Mouse (Mus musculus) cerebellum, adult 2 months (tissue): ENCODE results near the gene Nup98. TPM values are rescaled to one million over a fixed set of nuclear protein-coding genes. Genes with fewer than 3 reads are reported as not detected.

Experiments used
- DNase-seq, 2 experiments: peaks; one replicate each; pipeline ENCODE4 v3.0.0; 2021
- H3K27ac ChIP-seq: fragments of 200-500 bp; 2 replicates; pipeline ENCODE4 v1.5.1; 2012; ENCODE audit warnings: low read length, control low read depth, inconsistent platforms; ENCODE audit not compliant: insufficient read depth
- H3K27me3 ChIP-seq: fragments of 200-500 bp; 2 replicates; pipeline ENCODE4 v1.6.1; 2012; ENCODE audit warnings: inconsistent platforms, mild to moderate bottlenecking, low read length, moderate library complexity; ENCODE audit not compliant: control insufficient read depth, insufficient read depth
- H3K4me1 ChIP-seq: fragments of 200-500 bp; 2 replicates; pipeline ENCODE4 v1.6.1; 2011; ENCODE audit warnings: low read length; ENCODE audit not compliant: control insufficient read depth, insufficient read depth
- H3K4me3 ChIP-seq: fragments of 200-500 bp; replicated peaks from 2 replicates; pipeline ENCODE3; 2011; ENCODE audit warnings: mild to moderate bottlenecking, low read depth, low read length, control low read depth; ENCODE audit not compliant: insufficient read depth
- CTCF ChIP-seq: fragments of 200-500 bp; IDR thresholded peaks from 2 replicates; pipeline ENCODE4 v1.5.1; 2011; ENCODE audit warnings: low read depth, mild to moderate bottlenecking, control low read depth, low read length, moderate library complexity, borderline replicate concordance; ENCODE audit not compliant: insufficient read depth
- POLR2A ChIP-seq: fragments of 200-500 bp; IDR thresholded peaks from 2 replicates; pipeline ENCODE4 v1.6.1; 2011; ENCODE audit warnings: low read length, control low read depth, borderline replicate concordance; ENCODE audit not compliant: insufficient read depth
- WGBS: fragments of 180-500 bp; shearing (Covaris S2); methylation state at CpG from one replicate; pipeline ENCODE4 v1.1.7; 2018; 5-methylcytosine and 5-hydroxymethylcytosine counted together
- polyA plus RNA-seq: library from polyadenylated mRNA; depleted of rRNA; stranded (reverse); fragments of >200 nt; gene quantifications from 2 replicates; pipeline ENCODE4 v1.2.3, GENCODE M21; 2012

Gene Nup98
- polyA plus RNA-seq, 1 experiment, result 19.0 TPM

DNA sequence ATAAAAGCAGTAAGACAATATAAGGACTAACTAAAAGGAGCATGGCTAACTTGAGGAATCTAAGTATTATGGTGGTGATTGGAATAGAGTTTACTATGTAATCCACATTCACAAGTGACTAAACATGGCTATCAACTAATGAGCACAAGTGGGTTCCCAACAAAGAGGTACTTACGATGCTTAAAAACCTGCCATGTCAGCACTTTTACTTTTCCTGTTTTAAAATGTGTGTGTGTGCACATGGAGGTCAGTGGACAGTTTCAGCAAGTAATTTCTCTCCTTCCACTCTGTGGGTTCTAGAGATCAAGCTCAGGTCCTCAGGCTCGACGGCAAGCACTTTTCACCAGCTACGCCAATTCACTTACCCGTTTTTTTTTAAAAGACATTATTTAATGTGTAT is 72.1 kb downstream of the Nup98 start:
- 97% methylated on average over 5 of the region's 5 CpGs for WGBS
- TF ChIP-seq CTCF (no peak), POLR2A (no peak)
- no peaks in the 10 kb centered on the region for H3K27me3 ChIP-seq
- no peaks in the 10 kb centered on the region for H3K4me1 ChIP-seq
- no peak overlapping the region for H3K27ac ChIP-seq
- no peak overlapping the region for H3K4me3 ChIP-seq
- DNase-seq, result no peak

DNA sequence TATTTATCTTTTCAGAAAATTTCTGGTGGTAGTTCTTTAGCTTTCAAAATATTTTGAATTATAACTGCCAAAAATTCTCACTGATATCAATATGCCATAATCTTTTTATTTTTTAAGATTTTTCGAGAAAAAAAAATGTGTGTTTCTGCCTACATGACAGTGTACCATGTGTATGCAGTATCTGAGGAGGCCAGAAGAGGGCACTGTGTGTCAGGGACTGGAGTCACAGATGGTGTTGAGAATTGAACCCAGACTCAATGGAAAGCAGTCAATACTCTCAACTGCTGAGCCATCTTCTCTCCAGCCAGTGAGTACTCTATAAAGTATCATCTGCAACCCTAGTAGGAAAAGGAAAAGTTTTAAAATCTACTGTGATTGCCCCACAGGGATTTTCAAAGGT is 72.5 kb downstream of the Nup98 start:
- Histone ChIP-seq H3K27me3 (no peaks in the 10 kb centered on the region), H3K27ac (no peak overlapping the region), H3K4me3 (no peak overlapping the region), H3K4me1 (no peaks in the 10 kb centered on the region)
- peak; percentile 40; the same call in 1 of the 2 replicates for TF ChIP-seq CTCF
- TF ChIP-seq POLR2A, result no peak
- no peak for DNase-seq
- 85% methylated on average over 1 of the region's 1 CpGs for WGBS

DNA sequence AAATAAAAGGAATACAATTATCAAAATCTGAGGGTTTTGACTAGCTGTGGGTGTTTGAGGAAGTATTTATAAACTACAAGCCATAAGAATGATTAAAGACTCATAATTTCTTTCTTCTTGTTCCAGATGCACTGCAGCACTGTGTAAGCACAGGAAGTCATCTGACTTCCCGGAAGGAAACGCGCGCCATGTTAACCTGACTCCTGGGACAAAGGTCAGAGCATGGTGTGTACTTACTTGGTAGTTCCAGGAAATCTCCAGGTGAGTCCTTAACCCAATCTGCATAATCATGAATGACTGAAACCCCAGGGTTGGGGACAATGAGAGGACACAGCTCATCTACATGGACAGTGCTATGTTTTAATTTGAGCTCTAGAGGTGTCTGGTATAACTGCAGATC is 77.6 kb downstream of the Nup98 start:
- TF ChIP-seq CTCF (no peak), POLR2A (no peak)
- Histone ChIP-seq H3K4me3 (no peak overlapping the region), H3K27ac (no peak overlapping the region), H3K4me1 (no peaks in the 10 kb centered on the region), H3K27me3 (no peaks in the 10 kb centered on the region)
- WGBS, result 90% methylated on average over 4 of the region's 4 CpGs
- DNase-seq, result no peak

DNA sequence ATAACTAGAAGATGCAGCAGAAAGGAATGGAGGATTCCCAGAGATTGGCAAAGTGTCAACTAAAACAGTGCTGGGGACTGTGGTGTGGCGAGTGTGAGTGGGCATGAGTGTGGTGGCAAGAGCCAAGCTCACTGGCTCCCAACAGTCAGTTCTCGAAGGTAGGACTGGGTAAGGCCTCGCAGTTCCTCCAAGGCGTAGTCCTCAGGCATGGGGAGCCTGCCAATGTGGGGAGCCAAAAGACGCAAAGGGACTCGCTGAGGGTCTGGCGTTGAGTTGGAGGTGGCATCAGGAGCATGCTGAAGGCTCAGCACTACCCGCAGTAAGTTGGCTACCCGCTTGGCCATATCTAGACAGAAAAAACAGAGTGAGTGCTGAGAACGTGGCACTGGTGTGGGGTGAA is 89.7 kb downstream of the Nup98 start:
- TF ChIP-seq CTCF (no peak), POLR2A (no peak)
- 24% methylated on average over 10 of the region's 10 CpGs for WGBS
- H3K27ac ChIP-seq, result no peak overlapping the region
- DNase-seq, result no peak
- H3K4me3 ChIP-seq, result no peak overlapping the region
- H3K27me3 ChIP-seq, result no peaks in the 10 kb centered on the region
- no peaks in the 10 kb centered on the region for H3K4me1 ChIP-seq

DNA sequence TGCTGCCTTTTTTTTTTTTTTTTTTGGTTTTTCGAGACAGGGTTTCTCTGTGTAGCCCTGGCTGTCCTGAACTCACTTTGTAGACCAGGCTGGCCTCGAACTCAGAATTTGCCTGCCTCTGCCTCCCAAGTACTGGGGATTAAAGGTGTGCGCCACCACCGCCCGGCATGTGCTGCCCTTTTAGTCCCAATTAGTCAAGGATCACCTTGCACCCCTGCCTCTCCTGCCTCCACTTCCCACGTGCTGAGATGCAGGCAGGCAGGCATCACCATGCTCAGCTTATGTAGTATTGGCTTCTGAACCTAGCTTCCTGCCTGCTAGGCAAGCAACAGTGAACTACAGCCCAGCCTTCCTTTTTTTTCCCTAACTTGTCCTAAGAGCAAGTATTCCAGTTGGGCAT is 92.6 kb downstream of the Nup98 start:
- H3K4me1 ChIP-seq, result no peaks in the 10 kb centered on the region
- TF ChIP-seq CTCF (no peak), POLR2A (no peak)
- H3K27ac ChIP-seq, result no peak overlapping the region
- no peak overlapping the region for H3K4me3 ChIP-seq
- no peak for DNase-seq
- WGBS, result 81% methylated on average over 6 of the region's 6 CpGs
- no peaks in the 10 kb centered on the region for H3K27me3 ChIP-seq

DNA sequence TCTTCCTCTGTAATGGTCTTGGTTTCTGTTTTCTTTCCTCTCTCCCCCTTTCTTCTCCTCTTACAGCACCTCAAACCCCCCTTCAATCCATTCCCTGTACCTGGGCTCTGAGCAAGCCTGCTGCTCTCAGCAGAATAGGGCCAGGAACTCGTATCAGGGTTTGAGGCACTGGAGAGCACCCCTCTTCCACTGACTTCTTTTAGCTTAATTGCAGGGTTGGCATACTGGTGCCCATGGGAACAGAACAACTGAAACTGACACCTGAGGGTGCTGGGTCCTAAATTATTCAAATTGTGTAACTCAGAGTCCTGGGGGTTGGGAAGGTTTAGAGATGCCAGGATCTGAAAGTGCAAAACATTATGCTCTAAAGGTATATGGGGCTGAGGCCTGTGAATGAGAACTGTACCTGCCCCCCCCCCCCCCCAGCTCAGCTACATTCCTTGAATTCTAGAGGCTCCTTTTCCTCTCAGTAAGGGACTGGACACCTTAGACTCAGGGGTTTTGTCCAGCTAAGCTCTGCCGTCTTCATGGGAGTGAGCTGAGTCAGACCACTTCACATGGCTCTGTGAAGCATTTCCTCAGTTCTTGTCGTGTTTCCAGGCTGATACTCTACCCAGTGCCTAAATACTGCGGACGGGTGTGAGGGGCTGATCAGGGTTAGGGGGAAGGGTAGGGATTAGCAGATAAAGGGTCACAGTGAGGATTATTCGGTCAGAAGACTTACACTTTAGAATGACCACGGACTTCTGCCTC is 93.2 kb downstream of the Nup98 start, which contains the start of gene Chrna10:
Gene Chrna10 (minus strand): TSS at position 250 of the 753 bp plus-strand sequence.
- no peak for DNase-seq

DNA sequence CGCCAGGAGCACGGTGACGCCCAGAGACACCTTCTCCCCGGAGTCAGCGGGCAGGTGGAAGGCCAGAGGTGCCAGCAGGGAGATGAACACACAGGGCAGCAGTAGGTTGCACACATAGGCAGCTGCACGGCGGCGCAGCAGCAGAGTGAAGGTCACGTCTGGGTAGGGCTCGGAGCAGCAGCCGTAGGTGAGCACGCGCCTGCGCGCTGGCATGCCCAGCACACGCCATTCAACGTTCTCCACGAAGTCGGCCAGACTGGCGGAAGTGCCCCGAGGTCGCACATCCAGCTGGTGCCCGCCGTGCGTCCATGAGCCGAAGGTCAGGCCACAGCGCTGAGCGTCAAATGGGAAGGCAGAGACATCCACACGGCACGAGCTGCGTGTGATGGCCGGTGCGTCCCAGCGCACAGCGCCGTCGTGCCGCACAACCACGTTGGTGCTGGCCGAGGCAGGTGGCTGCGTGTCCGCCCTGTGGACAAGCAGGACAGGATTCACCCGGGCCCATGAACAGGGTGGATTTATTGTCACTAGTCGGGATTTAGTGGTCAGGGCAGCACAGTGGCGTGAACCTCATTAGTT is 96.7 kb downstream of the Nup98 start:
- WGBS, result 84% methylated on average over 45 of the region's 45 CpGs
- Histone ChIP-seq H3K27ac (no peak overlapping the region), H3K4me1 (no peaks in the 10 kb centered on the region), H3K4me3 (no peak overlapping the region), H3K27me3 (no peaks in the 10 kb centered on the region)
- no peak for TF ChIP-seq POLR2A
- TF ChIP-seq CTCF, result no peak
- DNase-seq, result no peak

More for the DNA sequence above, 93.2 kb downstream of the Nup98 start, which contains the start of gene Chrna10:
- no peaks in the 10 kb centered on the region for H3K27me3 ChIP-seq
- no peak for TF ChIP-seq CTCF
- no peak for TF ChIP-seq POLR2A
- no peak within 1 kb of the TSS for H3K27ac ChIP-seq
- WGBS, result 56% methylated on average over 7 of the region's 7 CpGs
- H3K4me1 ChIP-seq, result no peaks in the 10 kb centered on the region
- no peak within 1 kb of the TSS for H3K4me3 ChIP-seq

DNA sequence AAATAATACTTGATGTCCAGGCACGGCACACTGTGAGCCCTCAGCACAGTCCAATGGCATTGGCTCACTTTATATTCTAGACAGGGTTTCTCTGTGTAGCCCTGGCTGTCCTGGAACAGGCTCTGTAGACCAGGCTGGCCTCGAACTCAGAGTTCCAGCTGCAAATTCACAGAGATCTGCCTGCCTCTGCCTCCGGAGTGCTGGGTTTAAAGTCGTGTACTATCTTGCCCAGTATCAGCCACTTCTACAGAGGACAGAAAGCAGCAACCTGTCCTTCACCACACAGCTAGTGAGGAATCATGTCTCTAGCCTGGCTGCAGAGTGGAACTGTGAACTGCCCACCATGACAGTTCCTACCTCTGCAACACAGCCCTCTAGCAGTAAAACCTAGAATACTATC is 100.2 kb downstream of the Nup98 start:
- peaks cover 4% of the 10 kb centered on the region for H3K4me1 ChIP-seq
- no peak for TF ChIP-seq POLR2A
- no peak for TF ChIP-seq CTCF
- H3K4me3 ChIP-seq, result no peak overlapping the region
- H3K27ac ChIP-seq, result no peak overlapping the region
- no peaks in the 10 kb centered on the region for H3K27me3 ChIP-seq
- DNase-seq, result no peak
- WGBS, result 89% methylated on average over 4 of the region's 4 CpGs
